Mouse (Mus musculus): ENCODE measurements around the gene Sptbn1.

DNA sequence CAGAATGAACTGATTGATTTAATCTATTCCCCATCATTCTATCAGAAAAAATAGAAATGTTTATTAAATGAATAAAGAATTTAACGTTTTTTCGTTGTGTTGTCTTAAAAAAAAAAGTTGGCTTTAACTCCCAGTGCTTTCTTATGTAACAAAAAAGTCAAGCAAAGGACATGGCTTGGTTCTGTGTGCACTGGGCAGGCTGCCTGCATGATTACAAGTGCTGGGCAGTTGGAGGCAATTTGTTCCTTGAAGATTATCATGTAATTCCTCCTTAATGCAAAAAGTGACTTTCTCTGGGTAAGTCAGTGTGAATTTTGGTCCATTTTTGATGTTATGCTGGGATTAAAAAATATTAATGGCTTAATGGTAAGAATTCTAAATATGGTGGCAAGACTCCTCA lies 15.7 kb upstream of the Sptbn1 start:
- no peak for TF ChIP-seq CTCF (IDR thresholded peaks at IDR 0.05; ENCODE audit: extremely low read depth, insufficient read depth, insufficient read length, insufficient replicate concordance)
- no peak for TF ChIP-seq POLR2A (IDR thresholded peaks at IDR 0.05; ENCODE audit: low read depth, low read length)

Measured in spleen, adult 2 months (tissue).